Mouse (Mus musculus) heart, postnatal 0 days (tissue): ENCODE measurements at regions not wholly inside any gene's neighbourhood (a gene's known extent, or its start where the extent isn't known, plus 50 kb on each side); places are given as distances from the start of the nearest gene placed in this dataset.

Experiments
- CTCF ChIP-seq: IDR thresholded peaks from 2 replicates; pipeline ENCODE4 v1.5.1; 2016; ENCODE audit warnings: antibody characterized with exemption, control low read depth, low read depth
- EP300 ChIP-seq: IDR thresholded peaks from 2 replicates; pipeline ENCODE4 v1.6.1; 2016; ENCODE audit warnings: antibody characterized with exemption, low read depth

DNA sequence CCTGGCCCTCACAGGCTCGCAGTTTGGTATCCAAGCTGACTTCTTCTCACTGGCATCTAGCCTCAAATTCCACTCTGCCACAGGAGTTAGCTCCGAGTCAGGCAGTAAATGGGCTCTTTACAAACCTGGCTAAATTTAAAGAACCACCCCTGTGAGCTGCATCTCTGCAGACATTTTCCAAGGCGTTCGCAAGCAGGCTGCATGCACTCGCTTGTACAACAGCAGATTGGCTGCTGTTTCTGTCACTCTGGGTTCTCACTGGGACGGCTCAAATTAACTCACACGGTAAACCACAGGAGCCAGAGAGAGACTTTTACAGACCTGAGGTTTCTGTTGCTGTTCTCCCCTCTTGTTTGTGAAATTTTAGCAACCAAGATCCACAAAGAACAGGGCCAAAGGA lies 321.3 kb upstream of the Noct start:
- TF ChIP-seq CTCF = no peak
- no peak for TF ChIP-seq EP300
